Mouse (Mus musculus) embryonic facial prominence, embryonic 11.5 days (tissue): ENCODE results near the gene Hs6st3. TPM values are rescaled to one million over a fixed set of nuclear protein-coding genes. Genes with fewer than 3 reads are reported as not detected.

ENCODE experiments used
- ATAC-seq: fragments of 200-750 bp; cut with Nextera tagmentation; replicated peaks from 2 replicates; pipeline ENCODE4 v1.8.0; 2017; ENCODE audit warnings: low read depth; ENCODE audit not compliant: insufficient number of reproducible peaks, low FRiP score, low TSS enrichment
- DNase-seq: peaks from one replicate; pipeline ENCODE4 v3.0.0-alpha.2; 2015; ENCODE audit warnings: low spot score
- H3K27ac ChIP-seq: fragments of 300-500 bp; sonication (generic); replicated peaks from 2 replicates; pipeline ENCODE4 v1.5.1; 2014; ENCODE audit warnings: mild to moderate bottlenecking, low read depth, low read length, control low read depth
- H3K27me3 ChIP-seq: fragments of 300-500 bp; sonication (generic); 2 replicates; pipeline ENCODE4 v1.6.1; 2014; ENCODE audit warnings: mild to moderate bottlenecking, low read length, moderate library complexity, mixed read lengths; ENCODE audit not compliant: control insufficient read depth, insufficient read depth
- H3K36me3 ChIP-seq: fragments of 300-500 bp; sonication (generic); replicated peaks from 2 replicates; pipeline ENCODE4 v1.6.1; 2014; ENCODE audit warnings: low read depth, mild to moderate bottlenecking, low read length, moderate library complexity, mixed read lengths; ENCODE audit not compliant: control insufficient read depth, insufficient read depth
- H3K4me1 ChIP-seq: fragments of 300-500 bp; sonication (generic); 2 replicates; pipeline ENCODE4 v1.6.1; 2014; ENCODE audit warnings: low read length, mixed read lengths; ENCODE audit not compliant: control insufficient read depth, insufficient read depth
- H3K4me2 ChIP-seq: fragments of 300-500 bp; sonication (generic); 2 replicates; pipeline ENCODE4 v1.6.1; 2014; ENCODE audit warnings: low read depth, mild to moderate bottlenecking, control low read depth, low read length, moderate library complexity
- H3K4me3 ChIP-seq: fragments of 300-500 bp; sonication (generic); 2 replicates; pipeline ENCODE4 v1.5.1; 2014; ENCODE audit warnings: low read depth, low read length, control low read depth
- H3K9ac ChIP-seq: fragments of 300-500 bp; sonication (generic); replicated peaks from 2 replicates; pipeline ENCODE4 v1.6.1; 2014; ENCODE audit warnings: mild to moderate bottlenecking, control low read depth, low read length
- H3K9me3 ChIP-seq: fragments of 300-500 bp; sonication (generic); replicated peaks from 2 replicates; pipeline ENCODE4 v1.6.1; 2016; ENCODE audit warnings: mild to moderate bottlenecking, low read length, inconsistent platforms, mixed read lengths; ENCODE audit not compliant: control insufficient read depth
- WGBS: fragments of 180-500 bp; shearing (Covaris S2); extraction: QIAGEN DNeasy Blood & Tissue Kit; methylation state at CpG from one replicate; pipeline ENCODE4 v1.1.7; 2014; 5-methylcytosine and 5-hydroxymethylcytosine counted together
- polyA plus RNA-seq: library from polyadenylated mRNA; unstranded; fragments of >200 nt; fragmentation: Nextera tagmentation; extraction: Ambion mirVana; gene quantifications from 2 replicates; pipeline ENCODE4 v1.2.1, GENCODE M21; 2014

The Hs6st3 gene
- polyA plus RNA-seq, 1 experiment from 2014 or later, result 0.24 TPM

DNA sequence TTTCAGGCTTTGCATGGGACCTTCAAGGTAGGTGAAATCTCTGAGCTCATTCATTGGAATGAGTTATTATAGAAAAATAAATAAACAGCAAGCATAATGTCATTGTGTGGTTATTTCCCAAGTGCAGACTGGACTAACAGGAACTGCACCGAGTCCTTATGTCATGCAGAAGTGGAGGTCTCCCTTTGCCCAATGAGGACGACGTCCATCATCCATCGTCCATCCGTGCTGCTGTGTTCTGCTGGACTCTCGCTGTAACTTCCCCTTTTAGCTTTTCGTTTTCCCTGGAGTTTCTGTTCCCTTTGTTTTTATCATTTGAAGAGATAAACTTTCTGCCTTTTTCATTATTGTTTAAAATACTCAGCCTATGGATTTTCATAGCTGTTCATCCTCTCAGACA, 711.2 kb downstream of the Hs6st3 start:
- ATAC-seq, result no peak
- H3K4me3 ChIP-seq, result no peak overlapping the region
- H3K27me3 ChIP-seq, result no peaks in the 10 kb centered on the region
- H3K9me3 ChIP-seq, result no peaks in the 10 kb centered on the region
- no peaks in the 10 kb centered on the region for H3K36me3 ChIP-seq
- H3K9ac ChIP-seq, result no peak overlapping the region
- no peaks in the 10 kb centered on the region; the same call in 1 of the 2 replicates for H3K4me1 ChIP-seq
- no peak for DNase-seq
- WGBS, result 84% methylated on average over 7 of the region's 7 CpGs
- no peak overlapping the region for H3K4me2 ChIP-seq
- H3K27ac ChIP-seq, result no peak overlapping the region

DNA sequence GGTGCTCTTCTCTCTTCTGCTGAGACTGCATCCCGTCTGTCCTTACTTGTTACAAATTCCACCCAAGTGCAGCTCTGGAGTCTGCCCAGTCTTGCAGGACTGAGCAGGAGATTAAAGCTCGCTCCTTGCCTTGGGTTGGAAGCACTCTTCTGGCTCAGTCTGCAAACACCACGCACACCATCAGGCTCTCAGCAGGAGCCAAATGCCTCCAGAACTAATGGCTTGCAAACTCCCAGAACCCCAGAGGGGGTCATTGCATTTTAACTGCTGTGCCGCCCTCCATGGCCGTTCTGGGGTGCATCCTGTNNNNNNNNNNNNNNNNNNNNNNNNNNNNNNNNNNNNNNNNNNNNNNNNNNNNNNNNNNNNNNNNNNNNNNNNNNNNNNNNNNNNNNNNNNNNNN, 714.0 kb downstream of the Hs6st3 start:
- Histone ChIP-seq H3K36me3 (no peaks in the 10 kb centered on the region), H3K4me3 (no peak overlapping the region), H3K9ac (no peak overlapping the region), H3K27ac (no peak overlapping the region), H3K27me3 (no peaks in the 10 kb centered on the region), H3K4me1 (no peaks in the 10 kb centered on the region; the same call in 1 of the 2 replicates), H3K4me2 (peak overlapping the region; percentile 4; the same call in 1 of the 2 replicates), H3K9me3 (no peaks in the 10 kb centered on the region)
- peak; percentile 23 for DNase-seq
- 5% methylated on average over 5 of the region's 5 CpGs for WGBS
- ATAC-seq, result no peak

DNA sequence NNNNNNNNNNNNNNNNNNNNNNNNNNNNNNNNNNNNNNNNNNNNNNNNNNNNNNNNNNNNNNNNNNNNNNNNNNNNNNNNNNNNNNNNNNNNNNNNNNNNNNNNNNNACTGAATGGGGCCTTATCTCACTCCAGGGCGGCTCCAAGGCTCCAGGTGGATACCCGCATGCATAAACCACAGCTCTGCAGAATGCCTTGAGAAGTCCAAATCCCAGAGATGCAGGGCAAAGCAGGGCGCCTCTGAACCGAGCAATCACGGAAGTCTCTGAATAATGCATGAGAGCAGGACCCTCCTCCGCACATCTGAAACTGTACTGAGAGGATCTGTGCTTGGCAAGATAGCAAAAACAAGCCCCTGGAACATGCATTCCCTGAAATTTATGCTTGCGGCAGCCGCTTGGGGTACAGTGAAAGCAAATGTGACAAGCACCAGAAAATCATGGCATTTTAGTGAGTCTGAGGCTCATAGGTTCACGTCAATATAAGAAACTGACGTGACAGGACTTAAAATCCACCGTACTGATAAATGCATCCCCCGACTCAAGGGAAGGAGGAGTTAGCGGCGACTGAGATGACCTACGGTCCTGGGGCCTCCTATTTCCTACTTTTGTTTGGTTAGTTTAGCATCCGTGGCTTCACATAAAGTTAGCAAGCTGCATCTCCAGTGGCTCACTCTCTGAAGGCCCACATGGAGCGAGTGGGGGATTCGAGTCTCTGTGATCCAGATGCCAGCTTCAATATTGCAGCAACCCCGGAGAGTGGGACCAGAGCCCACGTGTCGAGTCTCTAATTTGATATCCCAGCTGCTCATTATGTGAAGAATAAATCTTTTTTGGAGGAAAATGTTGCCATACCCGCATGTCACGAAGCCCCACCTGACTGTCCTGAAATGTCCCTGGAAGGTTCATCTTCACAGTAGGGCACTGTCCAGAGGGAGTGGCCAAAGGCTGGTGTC, 719.5 kb downstream of the Hs6st3 start:
- Histone ChIP-seq H3K9ac (no peak overlapping the region), H3K4me1 (no peaks in the 10 kb centered on the region; the same call in 1 of the 2 replicates), H3K4me2 (no peak overlapping the region), H3K4me3 (no peak overlapping the region), H3K36me3 (no peaks in the 10 kb centered on the region), H3K27ac (no peak overlapping the region), H3K27me3 (no peaks in the 10 kb centered on the region), H3K9me3 (no peaks in the 10 kb centered on the region)
- ATAC-seq (0 out of 2 replicates have a peak, but pooled peaks have one; percentile 23), DNase-seq (no peak)
- WGBS, result 64% methylated on average over 23 of the region's 23 CpGs

DNA sequence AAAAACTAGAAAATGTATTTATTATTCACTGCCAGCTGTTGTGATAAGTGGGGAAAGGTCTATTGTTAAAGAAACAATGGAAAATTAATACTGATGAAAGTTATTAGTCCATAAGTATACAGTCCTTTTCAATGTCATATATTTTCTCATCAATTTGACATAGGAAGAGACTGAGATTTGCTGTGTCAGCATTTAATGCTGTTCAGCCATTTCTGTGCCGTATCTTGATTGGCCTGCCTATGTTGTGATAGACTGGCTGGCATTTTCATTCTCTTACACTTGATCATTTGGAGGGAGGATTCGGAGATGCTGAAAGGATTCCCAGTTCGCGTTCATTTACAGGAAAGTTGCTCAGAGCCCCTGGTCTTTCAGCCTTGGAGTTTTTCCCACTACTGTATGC, 735.5 kb downstream of the Hs6st3 start:
- 96% methylated on average over 4 of the region's 4 CpGs for WGBS
- DNase-seq (no peak), ATAC-seq (no peak)
- no peaks in the 10 kb centered on the region for H3K4me1 ChIP-seq
- no peaks in the 10 kb centered on the region for H3K36me3 ChIP-seq
- H3K4me3 ChIP-seq, result no peak overlapping the region
- no peaks in the 10 kb centered on the region for H3K9me3 ChIP-seq
- H3K4me2 ChIP-seq, result no peak overlapping the region
- H3K27me3 ChIP-seq, result no peaks in the 10 kb centered on the region
- H3K9ac ChIP-seq, result no peak overlapping the region
- H3K27ac ChIP-seq, result no peak overlapping the region

DNA sequence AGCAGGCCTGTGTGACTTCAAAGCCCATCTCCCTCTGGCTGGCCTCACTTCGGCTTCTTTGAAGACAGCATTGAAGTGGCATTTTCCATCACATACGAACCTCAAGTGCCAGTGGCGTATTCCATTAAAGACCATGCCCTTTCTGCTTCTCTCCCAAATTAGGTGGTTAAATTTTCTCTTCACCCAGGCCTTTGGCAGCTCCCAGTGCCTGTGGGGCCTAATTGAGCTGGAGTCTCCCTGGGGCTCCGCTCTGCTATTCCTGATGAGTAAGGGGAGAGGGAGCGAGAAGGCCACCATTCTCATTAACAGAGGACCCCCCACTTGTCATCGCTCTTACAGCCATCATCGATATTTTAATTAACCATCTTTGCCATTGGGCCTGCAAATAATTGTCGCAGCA, 754.8 kb downstream of the Hs6st3 start:
- Histone ChIP-seq H3K9me3 (no peaks in the 10 kb centered on the region), H3K4me1 (no peaks in the 10 kb centered on the region), H3K4me3 (no peak overlapping the region), H3K27me3 (no peaks in the 10 kb centered on the region), H3K9ac (no peak overlapping the region), H3K4me2 (no peak overlapping the region), H3K27ac (no peak overlapping the region), H3K36me3 (no peaks in the 10 kb centered on the region)
- ATAC-seq (no peak), DNase-seq (no peak)
- 87% methylated on average over 8 of the region's 8 CpGs for whole genome bisulfite sequencing

DNA sequence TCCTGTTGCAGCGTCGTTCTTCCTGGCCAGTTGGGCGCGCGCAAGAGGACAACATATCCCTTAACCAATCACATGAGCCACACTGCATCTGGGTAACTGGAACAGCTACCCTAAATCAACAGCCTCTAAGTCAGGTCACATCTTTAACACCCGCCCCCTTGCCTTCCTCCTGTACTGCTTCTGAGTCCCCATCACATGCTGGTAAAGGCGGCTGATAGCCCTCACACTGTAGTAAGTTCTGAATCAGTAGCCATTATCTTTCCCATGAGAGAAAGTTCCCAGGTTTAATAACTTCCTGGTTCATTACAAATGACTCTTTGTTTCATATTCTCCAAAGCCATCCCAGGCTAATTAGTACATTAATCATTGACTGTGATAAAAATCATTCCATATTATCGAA, 757.0 kb downstream of the Hs6st3 start:
- ATAC-seq (no peak), DNase-seq (no peak)
- Histone ChIP-seq H3K4me2 (no peak overlapping the region), H3K36me3 (no peaks in the 10 kb centered on the region), H3K9me3 (no peaks in the 10 kb centered on the region), H3K27me3 (no peaks in the 10 kb centered on the region), H3K27ac (no peak overlapping the region), H3K4me3 (no peak overlapping the region), H3K4me1 (no peaks in the 10 kb centered on the region), H3K9ac (no peak overlapping the region)
- 90% methylated on average over 8 of the region's 8 CpGs for WGBS

DNA sequence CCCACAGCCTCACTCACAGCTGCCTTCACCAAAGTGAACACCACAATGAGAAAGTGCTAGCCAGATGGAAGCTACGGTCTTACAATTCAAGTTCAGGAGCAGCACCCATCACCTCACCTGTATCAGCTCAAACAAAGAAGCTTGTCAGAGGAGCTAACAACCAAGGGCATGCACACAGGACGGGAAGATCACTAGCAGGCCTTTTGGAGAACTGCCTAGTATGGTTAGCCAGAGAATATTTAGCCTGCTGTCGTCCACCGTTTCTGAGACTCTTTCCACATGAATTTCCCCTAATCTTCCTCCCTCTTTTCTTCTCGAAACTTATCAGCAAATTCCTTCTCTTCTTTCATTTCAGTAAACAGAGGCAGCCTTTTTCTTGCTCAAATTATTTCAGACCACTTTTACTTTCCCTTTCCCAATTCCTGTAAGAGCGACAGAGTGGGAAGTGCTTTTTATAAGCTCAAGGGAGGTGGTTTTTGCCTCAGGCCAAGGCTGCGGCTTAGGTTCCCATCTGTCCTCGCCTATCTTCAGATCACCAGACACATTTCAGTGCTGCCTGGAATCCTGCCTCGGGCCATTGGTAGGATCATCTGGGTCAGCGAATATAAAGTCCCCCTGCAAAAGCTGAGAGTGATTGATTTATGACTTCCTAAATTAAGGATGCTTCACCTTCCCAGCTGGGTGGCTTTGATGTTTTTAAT, 757.8 kb downstream of the Hs6st3 start:
- Histone ChIP-seq H3K9me3 (no peaks in the 10 kb centered on the region), H3K27me3 (no peaks in the 10 kb centered on the region), H3K4me1 (no peaks in the 10 kb centered on the region), H3K36me3 (no peaks in the 10 kb centered on the region), H3K9ac (no peak overlapping the region), H3K4me2 (no peak overlapping the region), H3K27ac (no peak overlapping the region), H3K4me3 (no peak overlapping the region)
- DNase-seq (peak; percentile 10), ATAC-seq (no peak)
- WGBS, result 46% methylated on average over 10 of the region's 10 CpGs

DNA sequence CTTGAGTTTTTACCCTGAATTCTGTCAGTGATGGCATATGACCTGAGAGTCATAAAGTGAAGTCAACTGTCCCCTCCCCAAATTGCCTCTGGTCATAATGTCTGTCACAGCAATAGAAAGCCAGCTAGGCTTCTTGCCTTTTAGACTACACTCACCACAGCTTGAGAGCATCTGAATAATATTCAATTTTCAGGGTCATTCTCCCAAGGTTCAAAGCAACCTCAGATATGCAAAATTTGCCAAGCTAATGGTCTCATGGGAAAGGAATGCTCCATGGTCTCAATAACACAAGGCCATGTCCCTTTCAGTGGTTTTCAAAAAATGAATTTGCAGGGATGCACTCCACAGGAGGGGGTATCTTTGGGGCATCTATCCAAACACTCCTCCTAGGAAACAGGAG, 764.3 kb downstream of the Hs6st3 start:
- H3K4me1 ChIP-seq, result no peaks in the 10 kb centered on the region
- H3K4me3 ChIP-seq, result no peak overlapping the region
- H3K9me3 ChIP-seq, result no peaks in the 10 kb centered on the region
- H3K27me3 ChIP-seq, result no peaks in the 10 kb centered on the region
- DNase-seq, result no peak
- no peak for ATAC-seq
- no peaks in the 10 kb centered on the region for H3K36me3 ChIP-seq
- no peak overlapping the region for H3K4me2 ChIP-seq
- H3K9ac ChIP-seq, result no peak overlapping the region
- no peak overlapping the region for H3K27ac ChIP-seq
